Mouse (Mus musculus) ES-E14 (cell line): ENCODE measurements around the gene Capg.

Experiments
- CHD2 ChIP-seq: IDR thresholded peaks from 2 replicates; pipeline ENCODE4 v1.6.1; 2014; ENCODE audit warnings: mild to moderate bottlenecking, low read depth, low read length, inconsistent platforms
- HCFC1 ChIP-seq: IDR thresholded peaks from 2 replicates; pipeline ENCODE4 v1.6.1; 2012; ENCODE audit warnings: low read length, inconsistent platforms, borderline replicate concordance; ENCODE audit not compliant: insufficient read depth
- ZC3H11A ChIP-seq: IDR thresholded peaks from 2 replicates; pipeline ENCODE4 v1.6.1; 2012; ENCODE audit warnings: low read depth, mild to moderate bottlenecking, inconsistent platforms, low read length, borderline replicate concordance
- ZNF384 ChIP-seq: IDR thresholded peaks from 2 replicates; pipeline ENCODE4 v1.6.1; 2012; ENCODE audit warnings: low read depth, low read length, inconsistent platforms

DNA sequence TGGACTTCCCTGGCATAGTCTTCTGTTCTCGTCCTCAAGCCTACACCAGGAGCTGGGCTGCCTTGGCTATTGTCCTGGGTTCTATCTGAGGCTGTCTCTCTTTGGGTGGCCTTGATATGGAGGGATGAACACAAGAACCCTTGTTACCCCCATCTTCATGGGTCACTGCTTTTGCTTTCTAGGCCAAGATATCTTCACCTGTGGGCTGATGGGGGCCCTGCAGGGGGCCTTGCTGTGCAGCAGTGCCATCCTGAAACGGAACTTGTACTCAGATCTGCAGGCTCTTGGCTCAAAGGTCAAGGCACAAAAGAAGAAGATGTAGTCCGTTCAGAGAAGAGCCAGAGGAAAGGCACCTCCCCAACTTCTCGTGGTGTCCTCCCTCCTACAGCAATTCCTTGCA is 62.9 kb downstream of the Capg start:
- TF ChIP-seq ZNF384 (no peak), ZC3H11A (no peak), CHD2 (no peak), HCFC1 (no peak)
